Mouse (Mus musculus): ENCODE results near the gene Nnmt. TPM values are rescaled to one million over a fixed set of nuclear protein-coding genes. Genes with fewer than 3 reads are reported as not detected.

The Nnmt gene
- polyA plus RNA-seq, 1 experiment from 2014 or later = 0.28 TPM

GRCm38 (mm10) chr9:48633147-48633546 lies 28.2 kb upstream of the Nnmt start:
- Histone ChIP-seq H3K9ac (no peak overlapping the region), H3K4me3 (replicated peaks) (no peak overlapping the region), H3K27ac (replicated peaks) (no peak overlapping the region), H3K4me1 (replicated peaks) (no peaks in the 10 kb centered on the region), H3K36me3 (replicated peaks) (no peaks in the 10 kb centered on the region), H3K27me3 (peaks cover 23% of the 10 kb centered on the region), H3K9me3 (replicated peaks) (no peaks in the 10 kb centered on the region), H3K4me2 (no peak overlapping the region)
- no peak for ATAC-seq (ENCODE audit: insufficient read depth)
- WGBS (ENCODE audit: insufficient replicate concordance) = 60% methylated on average over 6 of the region's 6 CpGs

GRCm38 (mm10) chr9:48619268-48619667 lies 14.3 kb upstream of the Nnmt start:
- Histone ChIP-seq H3K4me3 (replicated peaks) (no peak overlapping the region), H3K9me3 (replicated peaks) (no peaks in the 10 kb centered on the region), H3K4me2 (no peak overlapping the region), H3K9ac (no peak overlapping the region), H3K27me3 (0 out of 2 replicates have a peak, but pooled peaks cover 9% of the 10 kb centered on the region), H3K27ac (replicated peaks) (no peak overlapping the region), H3K36me3 (replicated peaks) (no peaks in the 10 kb centered on the region), H3K4me1 (replicated peaks) (no peaks in the 10 kb centered on the region)
- WGBS (ENCODE audit: insufficient replicate concordance) = 48% methylated on average over 1 of the region's 1 CpGs
- ATAC-seq (ENCODE audit: insufficient read depth) = no peak

- 0 out of 2 replicates have a peak, but pooled peaks cover 9% of the 10 kb centered on the region for H3K27me3 ChIP-seq
- no peaks in the 10 kb centered on the region for H3K9me3 ChIP-seq (replicated peaks)
- no peaks in the 10 kb centered on the region for H3K4me1 ChIP-seq (replicated peaks)
- no peak overlapping the region for H3K9ac ChIP-seq
- no peaks in the 10 kb centered on the region for H3K36me3 ChIP-seq (replicated peaks)
- WGBS (ENCODE audit: insufficient replicate concordance) = 23% methylated on average over 6 of the region's 6 CpGs
- no peak overlapping the region for H3K4me3 ChIP-seq (replicated peaks)
- peak overlapping the region; percentile 13; the same call in 1 of the 2 replicates for H3K4me2 ChIP-seq
- ATAC-seq (ENCODE audit: insufficient read depth) = no peak
- no peak overlapping the region for H3K27ac ChIP-seq (replicated peaks)
Observed at GRCm38 (mm10) chr9:48618589-48618988, 13.6 kb upstream of the Nnmt start.

- Histone ChIP-seq H3K9ac (no peak overlapping the region), H3K4me3 (replicated peaks) (no peak overlapping the region), H3K4me1 (replicated peaks) (no peaks in the 10 kb centered on the region), H3K36me3 (replicated peaks) (no peaks in the 10 kb centered on the region), H3K4me2 (no peak overlapping the region), H3K9me3 (replicated peaks) (no peaks in the 10 kb centered on the region), H3K27me3 (0 out of 2 replicates have a peak, but pooled peaks cover 9% of the 10 kb centered on the region), H3K27ac (replicated peaks) (no peak overlapping the region)
- ATAC-seq (ENCODE audit: insufficient read depth) = no peak
- 59% methylated on average over 8 of the region's 8 CpGs for WGBS (ENCODE audit: insufficient replicate concordance)
Observed at GRCm38 (mm10) chr9:48618111-48618510, 13.2 kb upstream of the Nnmt start.

- no peak overlapping the region for H3K4me2 ChIP-seq
- ATAC-seq (ENCODE audit: insufficient read depth) = no peak
- H3K9me3 ChIP-seq (replicated peaks) = no peaks in the 10 kb centered on the region
- 47% methylated on average over 3 of the region's 3 CpGs for WGBS (ENCODE audit: insufficient replicate concordance)
- no peak overlapping the region for H3K27ac ChIP-seq (replicated peaks)
- H3K36me3 ChIP-seq (replicated peaks) = no peaks in the 10 kb centered on the region
- no peak overlapping the region for H3K9ac ChIP-seq
- H3K27me3 ChIP-seq = 0 out of 2 replicates have a peak, but pooled peaks cover 9% of the 10 kb centered on the region
- H3K4me3 ChIP-seq (replicated peaks) = no peak overlapping the region
- no peaks in the 10 kb centered on the region for H3K4me1 ChIP-seq (replicated peaks)
Observed at GRCm38 (mm10) chr9:48617511-48618010, 12.6 kb upstream of the Nnmt start.

- H3K4me3 ChIP-seq (replicated peaks) = no peak overlapping the region
- H3K27me3 ChIP-seq = no peaks in the 10 kb centered on the region
- no peak for ATAC-seq (ENCODE audit: insufficient read depth)
- H3K9me3 ChIP-seq (replicated peaks) = no peaks in the 10 kb centered on the region
- no peak overlapping the region for H3K27ac ChIP-seq (replicated peaks)
- H3K4me2 ChIP-seq = no peak overlapping the region
- no peaks in the 10 kb centered on the region for H3K4me1 ChIP-seq (replicated peaks)
- no peaks in the 10 kb centered on the region for H3K36me3 ChIP-seq (replicated peaks)
- no peak overlapping the region for H3K9ac ChIP-seq
- WGBS (ENCODE audit: insufficient replicate concordance) = 65% methylated on average over 4 of the region's 4 CpGs
Observed at GRCm38 (mm10) chr9:48613221-48613620, 8.3 kb upstream of the Nnmt start.

GRCm38 (mm10) chr9:48612542-48612941 lies 7.6 kb upstream of the Nnmt start:
- 51% methylated on average over 5 of the region's 5 CpGs for WGBS (ENCODE audit: insufficient replicate concordance)
- H3K4me1 ChIP-seq (replicated peaks) = no peaks in the 10 kb centered on the region

GRCm38 (mm10) chr9:48611032-48611431 lies 6.1 kb upstream of the Nnmt start:
- no peaks in the 10 kb centered on the region for H3K9me3 ChIP-seq (replicated peaks)
- WGBS (ENCODE audit: insufficient replicate concordance) = 16% methylated on average over 1 of the region's 1 CpGs
- no peak overlapping the region for H3K4me3 ChIP-seq (replicated peaks)
- no peak overlapping the region for H3K9ac ChIP-seq
- no peak for ATAC-seq (ENCODE audit: insufficient read depth)
- H3K36me3 ChIP-seq (replicated peaks) = no peaks in the 10 kb centered on the region
- H3K27me3 ChIP-seq = no peaks in the 10 kb centered on the region
- H3K4me2 ChIP-seq = no peak overlapping the region
- H3K4me1 ChIP-seq (replicated peaks) = no peaks in the 10 kb centered on the region
- no peak overlapping the region for H3K27ac ChIP-seq (replicated peaks)

More at GRCm38 (mm10) chr9:48612542-48612941, 7.6 kb upstream of the Nnmt start:
- Histone ChIP-seq H3K27me3 (no peaks in the 10 kb centered on the region), H3K9me3 (replicated peaks) (no peaks in the 10 kb centered on the region), H3K27ac (replicated peaks) (no peak overlapping the region), H3K4me2 (no peak overlapping the region), H3K9ac (no peak overlapping the region), H3K36me3 (replicated peaks) (no peaks in the 10 kb centered on the region), H3K4me3 (replicated peaks) (no peak overlapping the region)
- ATAC-seq (ENCODE audit: insufficient read depth) = no peak

- no peak overlapping the region for H3K4me3 ChIP-seq (replicated peaks)
- no peaks in the 10 kb centered on the region for H3K9me3 ChIP-seq (replicated peaks)
- no peak overlapping the region for H3K9ac ChIP-seq
- H3K4me2 ChIP-seq = no peak overlapping the region
- H3K27ac ChIP-seq (replicated peaks) = no peak overlapping the region
- WGBS (ENCODE audit: insufficient replicate concordance) = 33% methylated on average over 4 of the region's 4 CpGs
- no peaks in the 10 kb centered on the region for H3K27me3 ChIP-seq
- H3K4me1 ChIP-seq (replicated peaks) = no peaks in the 10 kb centered on the region
- no peaks in the 10 kb centered on the region for H3K36me3 ChIP-seq (replicated peaks)
- no peak for ATAC-seq (ENCODE audit: insufficient read depth)
Observed at GRCm38 (mm10) chr9:48609734-48610133, 4.8 kb upstream of the Nnmt start.

- WGBS (ENCODE audit: insufficient replicate concordance) = 60% methylated on average over 7 of the region's 7 CpGs
- Histone ChIP-seq H3K27me3 (no peaks in the 10 kb centered on the region), H3K4me1 (replicated peaks) (no peaks in the 10 kb centered on the region), H3K4me2 (no peak overlapping the region), H3K36me3 (replicated peaks) (no peaks in the 10 kb centered on the region), H3K4me3 (replicated peaks) (no peak overlapping the region), H3K9me3 (replicated peaks) (no peaks in the 10 kb centered on the region), H3K9ac (no peak overlapping the region), H3K27ac (replicated peaks) (no peak overlapping the region)
- ATAC-seq (ENCODE audit: insufficient read depth) = no peak
Observed at GRCm38 (mm10) chr9:48607417-48607816, 2.5 kb upstream of the Nnmt start.

- Histone ChIP-seq H3K9me3 (replicated peaks) (no peaks in the 10 kb centered on the region), H3K4me1 (replicated peaks) (no peaks in the 10 kb centered on the region), H3K9ac (no peak overlapping the region), H3K27ac (replicated peaks) (no peak overlapping the region), H3K4me3 (replicated peaks) (no peak overlapping the region), H3K27me3 (no peaks in the 10 kb centered on the region), H3K36me3 (replicated peaks) (no peaks in the 10 kb centered on the region), H3K4me2 (no peak overlapping the region)
- no peak for ATAC-seq (ENCODE audit: insufficient read depth)
- 62% methylated on average over 7 of the region's 7 CpGs for WGBS (ENCODE audit: insufficient replicate concordance)
Observed at GRCm38 (mm10) chr9:48606171-48606570, 1.2 kb upstream of the Nnmt start.

GRCm38 (mm10) chr9:48605697-48606096 lies 744 bp upstream of the Nnmt start:
- ATAC-seq (ENCODE audit: insufficient read depth) = no peak
- H3K4me2 ChIP-seq = no peak overlapping the region
- no peaks in the 10 kb centered on the region for H3K4me1 ChIP-seq (replicated peaks)
- H3K27ac ChIP-seq (replicated peaks) = no peak overlapping the region
- H3K36me3 ChIP-seq (replicated peaks) = no peaks in the 10 kb centered on the region
- no peaks in the 10 kb centered on the region for H3K9me3 ChIP-seq (replicated peaks)
- no peaks in the 10 kb centered on the region for H3K27me3 ChIP-seq
- WGBS (ENCODE audit: insufficient replicate concordance) = 79% methylated on average over 5 of the region's 5 CpGs
- H3K9ac ChIP-seq = no peak overlapping the region
- no peak overlapping the region for H3K4me3 ChIP-seq (replicated peaks)

All from liver, embryonic 15.5 days (tissue).